Mouse (Mus musculus) c-Kit-negative CD71-positive TER-119-positive erythroid progenitor cells, embryonic 14.5 days (primary cell): ENCODE data around the gene Rnf150.

Source experiments
- DNase-seq: peaks from one replicate; pipeline ENCODE4 v3.0.0-alpha.2; 2013; ENCODE audit warnings: low read depth, low spot score

Gene Rnf150

GRCm38 (mm10) chr8:82889062-82889720, 26.0 kb downstream of the Rnf150 start:
- DNase-seq, result no peak

GRCm38 (mm10) chr8:82895091-82895490, 31.9 kb downstream of the Rnf150 start:
- DNase-seq, result no peak

GRCm38 (mm10) chr8:82896796-82897195, 33.6 kb downstream of the Rnf150 start:
- DNase-seq, result no peak

DNA sequence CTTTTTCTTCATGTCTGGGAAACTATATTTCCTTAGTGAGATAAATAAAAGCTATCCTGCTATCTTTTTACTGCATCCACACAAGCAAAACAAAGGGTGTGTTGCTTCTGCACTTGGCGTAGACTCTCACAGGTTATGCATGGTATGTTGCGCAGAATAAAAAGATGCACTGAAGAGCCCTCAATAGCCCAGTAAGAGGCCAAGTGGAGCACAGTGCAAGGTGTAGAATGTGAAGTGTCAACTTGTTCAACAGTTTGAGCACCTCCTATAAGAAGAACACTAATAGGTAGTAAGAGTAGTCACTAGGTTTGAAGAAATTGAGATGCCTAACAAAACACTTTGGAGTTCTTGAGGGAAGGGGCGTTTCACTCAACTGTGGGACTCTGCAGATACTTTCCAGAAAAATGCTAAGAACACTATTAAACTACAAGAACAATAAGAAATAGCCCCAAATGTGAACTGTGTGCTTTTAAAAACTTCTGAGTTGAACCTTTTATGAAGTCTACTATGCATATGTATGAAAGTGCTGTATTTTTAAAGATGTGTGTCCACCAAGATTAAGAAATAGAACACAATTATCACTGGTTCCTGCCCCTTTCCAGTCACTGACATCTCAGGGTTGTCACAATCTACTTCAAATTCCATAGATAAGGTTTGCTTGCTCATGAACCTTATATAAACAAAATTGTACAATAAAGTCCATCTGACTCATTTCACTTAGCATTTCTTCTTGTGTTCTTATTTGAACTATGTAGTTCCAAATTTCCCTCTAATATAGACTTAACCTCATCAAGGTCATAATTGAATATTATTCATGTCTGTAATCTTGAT, 34.7 kb downstream of the Rnf150 start:
- DNase-seq, result no peak

GRCm38 (mm10) chr8:82898459-82898841, 35.3 kb downstream of the Rnf150 start:
- DNase-seq, result no peak

- DNase-seq, result no peak
Measured at GRCm38 (mm10) chr8:82900958-82901357, 37.8 kb downstream of the Rnf150 start.

GRCm38 (mm10) chr8:82901549-82902138, 38.5 kb downstream of the Rnf150 start:
- no peak for DNase-seq

GRCm38 (mm10) chr8:82903497-82903896, 40.3 kb downstream of the Rnf150 start:
- no peak for DNase-seq

GRCm38 (mm10) chr8:82907271-82907670, 44.1 kb downstream of the Rnf150 start:
- DNase-seq, result no peak

GRCm38 (mm10) chr8:82911436-82911835, 48.3 kb downstream of the Rnf150 start:
- no peak for DNase-seq

DNA sequence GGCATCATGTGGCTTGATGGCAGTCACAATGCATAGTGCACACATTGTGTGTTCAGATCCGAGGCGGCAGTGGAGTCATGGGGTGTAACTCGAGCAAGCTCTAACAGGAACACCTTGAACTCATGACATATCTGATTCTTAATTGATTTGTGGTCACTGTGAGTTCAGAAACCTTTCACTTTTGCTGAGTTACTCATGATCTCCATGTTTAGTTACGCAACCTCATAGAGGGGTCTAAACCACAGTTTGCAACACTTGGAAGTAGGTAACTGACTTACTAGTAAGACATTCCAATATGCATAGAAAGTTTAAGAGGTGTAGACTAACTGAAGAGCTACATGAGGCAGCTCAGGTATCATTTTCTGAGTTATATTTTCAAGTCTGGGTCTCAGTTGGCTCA, 49.1 kb downstream of the Rnf150 start:
- no peak for DNase-seq

- no peak for DNase-seq
Measured at GRCm38 (mm10) chr8:82914543-82914942, 51.4 kb downstream of the Rnf150 start.

DNA sequence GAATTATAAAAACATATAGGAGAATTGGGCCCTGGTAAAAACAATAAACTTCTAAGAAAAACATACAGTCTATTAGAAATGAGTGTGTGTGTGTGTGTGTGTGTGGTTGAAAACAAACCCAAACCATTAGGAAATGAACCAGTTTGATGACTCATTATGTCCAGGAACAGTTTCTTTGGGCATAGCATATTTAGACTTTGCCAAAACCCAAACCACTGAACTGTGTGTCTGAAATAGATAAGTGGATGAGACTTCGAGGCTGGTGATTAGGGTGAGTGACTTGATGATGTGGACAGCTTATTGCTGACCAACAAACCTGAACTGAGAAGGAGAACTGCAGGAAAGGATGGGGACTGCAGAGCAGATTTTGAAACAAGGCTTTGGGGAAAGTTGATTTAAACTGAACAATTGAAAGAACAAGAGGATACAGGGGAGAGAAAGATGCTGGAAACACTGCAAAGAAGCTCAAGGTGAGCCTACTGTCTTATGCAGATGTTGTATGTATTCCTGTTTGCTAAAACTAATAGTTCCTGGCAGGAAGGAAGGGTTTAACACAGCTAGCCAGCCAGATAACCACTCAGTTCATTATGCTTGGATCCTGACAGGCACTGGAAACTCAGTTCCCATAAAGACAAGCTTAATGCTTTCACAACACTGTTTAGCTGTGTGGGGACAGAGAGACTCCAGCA, 53.8 kb downstream of the Rnf150 start:
- DNase-seq, result no peak

- DNase-seq, result no peak
Measured at GRCm38 (mm10) chr8:82917540-82918316, 54.6 kb downstream of the Rnf150 start.

DNA sequence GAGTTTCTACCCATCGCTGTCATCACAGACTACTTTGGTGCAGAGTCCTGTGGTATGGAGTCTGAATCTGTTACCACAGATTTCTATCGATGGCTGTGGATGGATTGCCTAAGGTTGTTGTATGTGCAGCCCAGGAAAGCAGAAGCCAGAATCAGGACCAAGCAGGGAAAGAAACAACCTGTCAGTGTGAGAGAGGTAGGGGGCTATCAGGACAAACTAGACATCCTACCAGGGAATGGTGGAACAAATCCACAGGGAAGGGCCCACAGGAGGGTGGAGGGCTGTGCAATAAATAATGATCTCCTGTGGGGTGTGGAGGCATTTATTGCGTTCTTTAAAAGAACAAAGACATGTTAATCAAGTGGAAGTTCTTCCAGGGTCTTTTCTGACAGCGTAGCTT, 56.5 kb downstream of the Rnf150 start:
- DNase-seq, result no peak

- DNase-seq, result no peak
Measured at GRCm38 (mm10) chr8:82920124-82920523, 57.0 kb downstream of the Rnf150 start.

DNA sequence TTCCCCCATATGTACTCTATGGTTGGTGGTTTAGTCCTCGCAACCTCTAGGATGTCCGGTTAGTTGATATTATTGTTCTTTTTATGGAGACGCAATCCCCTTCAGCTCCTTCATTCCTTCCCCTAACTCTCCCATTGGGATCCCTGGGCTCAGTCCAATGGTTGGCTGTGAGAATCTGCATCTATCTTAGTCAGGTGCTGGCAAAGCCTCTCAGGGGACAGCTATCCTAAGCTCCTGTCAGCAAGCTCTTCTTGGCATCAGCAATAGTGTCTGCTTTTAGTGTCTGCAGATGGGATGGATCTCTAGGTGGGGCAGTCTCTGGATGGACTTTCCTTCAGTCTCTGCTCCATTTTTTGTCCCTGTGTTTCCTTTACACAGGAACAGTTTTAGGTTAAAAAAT, 62.1 kb downstream of the Rnf150 start:
- no peak for DNase-seq

- DNase-seq, result no peak
Measured at GRCm38 (mm10) chr8:82926518-82926917, 63.4 kb downstream of the Rnf150 start.

DNA sequence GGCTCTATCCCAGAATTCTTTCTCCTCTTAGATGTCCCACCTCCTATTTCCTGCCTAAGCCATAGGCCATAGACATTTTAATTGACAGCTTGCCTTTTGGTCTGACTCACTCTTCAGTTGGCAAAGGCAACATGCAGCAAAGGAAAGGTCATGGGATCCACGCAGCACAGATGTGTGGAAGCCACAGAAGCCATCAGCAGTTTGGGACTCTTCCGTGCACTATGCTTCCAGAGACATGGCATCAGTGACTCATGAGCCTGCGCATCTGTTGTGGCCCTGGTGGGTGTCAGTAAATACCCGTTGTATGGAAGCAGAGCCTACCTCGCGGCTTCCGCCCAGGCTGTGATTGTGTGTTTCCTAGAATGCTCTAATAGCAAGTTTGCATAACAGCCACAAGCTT, 68.4 kb downstream of the Rnf150 start:
- no peak for DNase-seq

GRCm38 (mm10) chr8:82936162-82936561, 73.0 kb downstream of the Rnf150 start:
- no peak for DNase-seq

DNA sequence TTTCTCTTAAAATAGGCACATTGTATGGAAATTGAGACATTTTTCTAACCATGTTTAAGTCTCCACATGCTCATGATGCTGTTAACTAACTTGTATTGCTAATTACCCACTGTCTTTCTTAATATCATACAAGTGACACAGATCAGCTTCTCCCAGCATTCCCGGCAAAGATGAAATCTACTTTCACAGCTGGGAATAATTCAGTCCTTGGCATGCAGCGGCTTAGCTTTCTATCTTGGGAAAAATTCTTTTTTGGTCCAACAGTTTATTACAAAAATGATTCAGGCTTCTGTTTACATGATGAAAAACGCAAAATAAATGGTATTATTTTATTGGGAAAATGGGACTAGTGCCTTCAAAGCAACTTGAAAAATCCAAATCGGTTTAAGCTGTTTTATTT, 73.7 kb downstream of the Rnf150 start:
- no peak for DNase-seq
